Mouse (Mus musculus) testis, adult 2 months (tissue): ENCODE results near the gene Pias1.
"Not testable (repeated sequence)": the region's sequence is repeated elsewhere in the genome, so short reads cannot be mapped to it uniquely, and the experiment has no call there.

Experiments used
- CTCF ChIP-seq: fragments of 200-500 bp; IDR thresholded peaks from 2 replicates; pipeline ENCODE4 v1.5.1; 2012; ENCODE audit warnings: low read depth, mild to moderate bottlenecking, inconsistent platforms, low read length, moderate library complexity; ENCODE audit not compliant: control insufficient read depth, insufficient read depth, insufficient replicate concordance
- POLR2A ChIP-seq: fragments of 200-500 bp; IDR thresholded peaks from 2 replicates; pipeline ENCODE4 v1.6.1; 2012; ENCODE audit warnings: low read depth, mild to moderate bottlenecking, inconsistent platforms, low read length, moderate library complexity; ENCODE audit not compliant: control insufficient read depth

GRCm38 (mm10) chr9:62860102-62860501 lies 127.6 kb downstream of the Pias1 start:
- not testable (repeated sequence) for TF ChIP-seq POLR2A, CTCF
